8 mouse cellular contexts compared by ENCODE assay signal in genomic region chr12:54489675-54490074, GRCm38 (mm10).
A peak's percentile ranks its signal among the peaks of the same experiment; 100 is the strongest.
DNase-seq lines count a peak whose midpoint lies in the region; ATAC-seq and TF ChIP-seq lines count a peak whose summit lies in the region.

No protein-coding gene starts in this region.

- peak; percentile 81 for ATAC-seq in forebrain, embryonic 13.5 days
- ATAC-seq in heart, postnatal 0 days (ENCODE audit: insufficient read depth, low read depth), result peak; percentile 86
- no peak for ATAC-seq in liver, embryonic 14.5 days (ENCODE audit: insufficient read depth)
- peak; percentile 82 for ATAC-seq in neutrophil, adult 5-6 weeks (ENCODE audit: extremely low read depth, insufficient number of reproducible peaks, low FRiP score, poor library complexity, severe bottlenecking)

- DNase-seq in CD8-positive naive resting alpha-beta T cell, adult 2 months (ENCODE audit: low read depth in 2 of 2, low spot score in 2 of 2), result peak; percentile 11 to 12
- DNase-seq in brain, embryonic 14.5 days (ENCODE audit: low read depth), result peak; percentile 90
- DNase-seq in heart, postnatal 0 days (ENCODE audit: low spot score), result peak; percentile 86
- DNase-seq in kidney, postnatal 25 days, result peak; percentile 70 to 88
- DNase-seq in liver, embryonic 14.5 days (ENCODE audit: low read depth in 3 of 3, low spot score in 3 of 3), result peak in 1 of 3 experiments; percentile 10
- peak; percentile 25 to 58 for DNase-seq in thymus, postnatal 10 days (ENCODE audit: low spot score in 2 of 2)

- no peak overlapping the region for H3K27ac ChIP-seq in forebrain, embryonic 13.5 days
- H3K27ac ChIP-seq in heart, postnatal 0 days (ENCODE audit: low read depth), result no peak overlapping the region
- no peak overlapping the region for H3K27ac ChIP-seq in liver, embryonic 14.5 days

- no peak overlapping the region for H3K9ac ChIP-seq in forebrain, embryonic 13.5 days
- H3K9ac ChIP-seq in heart, postnatal 0 days (replicated peaks; ENCODE audit: low read depth, low read length), result no peak overlapping the region
- H3K9ac ChIP-seq in liver, embryonic 14.5 days (replicated peaks), result no peak overlapping the region

- H3K36me3 ChIP-seq in forebrain, embryonic 13.5 days (ENCODE audit: poor library complexity, severe bottlenecking), result no peaks in the 10 kb centered on the region
- no peaks in the 10 kb centered on the region for H3K36me3 ChIP-seq in heart, postnatal 0 days (replicated peaks; ENCODE audit: control insufficient read depth, insufficient read depth, low read length)
- no peaks in the 10 kb centered on the region for H3K36me3 ChIP-seq in liver, embryonic 14.5 days (replicated peaks; ENCODE audit: control insufficient read depth, insufficient read depth, low read depth)

- H3K27me3 ChIP-seq in forebrain, embryonic 13.5 days, result no peaks in the 10 kb centered on the region
- H3K27me3 ChIP-seq in heart, postnatal 0 days (ENCODE audit: control insufficient read depth, insufficient read depth, low read length), result no peaks in the 10 kb centered on the region
- no peaks in the 10 kb centered on the region for H3K27me3 ChIP-seq in liver, embryonic 14.5 days (ENCODE audit: control insufficient read depth, insufficient read depth, low read length)

- H3K4me2 ChIP-seq in forebrain, embryonic 13.5 days, result no peak overlapping the region
- H3K4me2 ChIP-seq in heart, postnatal 0 days (ENCODE audit: low read depth, low read length), result peak overlapping the region; percentile 27; the same call in 1 of the 2 replicates
- H3K4me2 ChIP-seq in liver, embryonic 14.5 days (ENCODE audit: low read depth), result no peak overlapping the region

- H3K9me3 ChIP-seq in forebrain, embryonic 13.5 days (replicated peaks), result no peaks in the 10 kb centered on the region
- no peaks in the 10 kb centered on the region for H3K9me3 ChIP-seq in heart, postnatal 0 days (replicated peaks; ENCODE audit: control insufficient read depth, low read length)
- no peaks in the 10 kb centered on the region for H3K9me3 ChIP-seq in liver, embryonic 14.5 days (ENCODE audit: control insufficient read depth, low read length)

- peaks cover 5% of the 10 kb centered on the region; the same call in 1 of the 2 replicates for H3K4me1 ChIP-seq in forebrain, embryonic 13.5 days
- H3K4me1 ChIP-seq in heart, postnatal 0 days (ENCODE audit: control insufficient read depth, insufficient read depth), result no peaks in the 10 kb centered on the region
- H3K4me1 ChIP-seq in liver, embryonic 14.5 days (replicated peaks; ENCODE audit: control insufficient read depth in 2 of 2, insufficient read depth in 2 of 2, low read length in 1 of 2), result no peaks in the 10 kb centered on the region

- H3K4me3 ChIP-seq in forebrain, embryonic 13.5 days, result no peak overlapping the region
- no peak overlapping the region for H3K4me3 ChIP-seq in heart, postnatal 0 days (ENCODE audit: low read depth, low read length)
- no peak overlapping the region for H3K4me3 ChIP-seq in liver, embryonic 14.5 days (ENCODE audit: insufficient read depth in 1 of 2, low read depth in 2 of 2, low read length in 2 of 2)

- 5% methylated on average over 8 of the region's 8 CpGs for WGBS in forebrain, embryonic 13.5 days
- 4% methylated on average over 8 of the region's 8 CpGs for WGBS in heart, postnatal 0 days
- 2% methylated on average over 8 of the region's 8 CpGs for WGBS in liver, embryonic 14.5 days (ENCODE audit: insufficient replicate concordance)

- peak; percentile 76; the same call in 1 of the 2 replicates for TF ChIP-seq CTCF in brain, embryonic 14.5 days (IDR thresholded peaks at IDR 0.05; ENCODE audit: borderline replicate concordance, extremely low read depth, insufficient read depth, insufficient read length)
- peak; percentile 84 for TF ChIP-seq CTCF in heart, postnatal 0 days (IDR thresholded peaks at IDR 0.05; ENCODE audit: low read depth)
- TF ChIP-seq CTCF in liver, embryonic 14.5 days (IDR thresholded peaks at IDR 0.05; ENCODE audit: low read depth), result peak; percentile 54

- TF ChIP-seq POLR2A in brain, embryonic 14.5 days (IDR thresholded peaks at IDR 0.05; ENCODE audit: borderline replicate concordance, extremely low read depth, insufficient read depth, insufficient read length, poor library complexity, severe bottlenecking), result no peak

- no peak for TF ChIP-seq EP300 in heart, postnatal 0 days (IDR thresholded peaks at IDR 0.05; ENCODE audit: low read depth)
- no peak for TF ChIP-seq EP300 in liver, embryonic 14.5 days (IDR thresholded peaks at IDR 0.05; ENCODE audit: low read depth)
